Comparison of ENCODE assay signal across 10 mouse cellular contexts in the genomic region with DNA sequence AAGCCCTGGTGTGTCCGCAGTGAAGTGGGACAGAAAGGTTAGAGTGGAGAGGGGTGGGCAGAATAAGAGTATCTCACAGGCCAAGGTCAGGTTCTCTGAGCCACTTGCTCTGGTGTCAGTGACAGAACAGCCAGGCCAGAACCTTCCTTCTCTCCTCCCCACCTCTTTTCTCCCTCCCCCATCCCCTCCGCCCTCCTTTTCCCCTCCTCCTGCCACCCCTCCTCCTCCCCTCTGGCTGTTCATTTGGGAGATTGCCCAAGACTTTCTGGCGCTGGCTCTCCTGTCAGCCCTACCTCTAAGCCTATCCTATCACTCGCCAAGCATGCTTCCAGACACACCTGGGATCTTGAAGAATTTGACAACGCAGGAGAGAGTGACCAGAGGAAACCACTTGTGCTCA. TPM values are rescaled to one million over a fixed set of nuclear protein-coding genes. Genes with fewer than 3 reads are reported as not detected.
A peak's percentile ranks its signal among the peaks of the same experiment; 100 is the strongest.
DNase-seq lines count a peak whose midpoint lies in the region; ATAC-seq and TF ChIP-seq lines count a peak whose summit lies in the region.
"Had no signal": no experiment of that assay in that cellular context is flagged by ENCODE, and none has a peak within 500 bp of the region (broad histone marks: within the 10 kb centered on the region; RNA-seq: fewer than 3 reads in every experiment).

No protein-coding gene starts in this region.

- H3K9ac ChIP-seq in kidney, embryonic 14.5 days (ENCODE audit: low read depth, low read length) = no peak overlapping the region
- H3K9ac ChIP-seq in embryonic facial prominence, embryonic 13.5 days = 0 out of 2 replicates have a peak overlapping the region, but pooled peaks have one; percentile 60
- H3K9ac ChIP-seq in liver, postnatal 0 days (replicated peaks) = peak overlapping the region; percentile 65; the same call in 1 of the 2 replicates
- no peak overlapping the region for H3K9ac ChIP-seq in stomach, embryonic 14.5 days (replicated peaks; ENCODE audit: low read depth, low read length)

- 0 out of 2 replicates have a peak, but pooled peaks have one; percentile 16 for ATAC-seq in kidney, embryonic 14.5 days (ENCODE audit: low FRiP score, low TSS enrichment)
- no peak for ATAC-seq in embryonic facial prominence, embryonic 13.5 days (ENCODE audit: insufficient number of reproducible peaks, insufficient read depth, low FRiP score, low TSS enrichment, low read depth)
- peak; percentile 52 for ATAC-seq in liver, postnatal 0 days
- no peak for ATAC-seq in stomach, embryonic 14.5 days (ENCODE audit: insufficient number of reproducible peaks, insufficient read depth, low FRiP score, low read depth)

- H3K4me1 ChIP-seq in kidney, embryonic 14.5 days (ENCODE audit: control insufficient read depth, insufficient read depth, low read length) = peaks cover 14% of the 10 kb centered on the region; the same call in 1 of the 2 replicates
- peaks cover 19% of the 10 kb centered on the region for H3K4me1 ChIP-seq in embryonic facial prominence, embryonic 13.5 days
- peaks cover 12% of the 10 kb centered on the region; the same call in 1 of the 2 replicates for H3K4me1 ChIP-seq in liver, postnatal 0 days (ENCODE audit: insufficient read depth)
- peaks cover 15% of the 10 kb centered on the region; the same call in 1 of the 2 replicates for H3K4me1 ChIP-seq in stomach, embryonic 14.5 days (ENCODE audit: control insufficient read depth, insufficient read depth, low read length)

- H3K4me3 ChIP-seq in kidney, embryonic 14.5 days (ENCODE audit: low read length) = no peak overlapping the region; the same call in 1 of the 2 replicates
- peak overlapping the region; percentile 43; the same call in 1 of the 2 replicates for H3K4me3 ChIP-seq in embryonic facial prominence, embryonic 13.5 days
- H3K4me3 ChIP-seq in liver, postnatal 0 days (ENCODE audit: low read depth, low read length) = peak overlapping the region; percentile 51
- H3K4me3 ChIP-seq in stomach, embryonic 14.5 days (ENCODE audit: low read depth, low read length) = 0 out of 2 replicates have a peak overlapping the region, but pooled peaks have one; percentile 32

- peaks cover 17% of the 10 kb centered on the region for H3K27me3 ChIP-seq in kidney, embryonic 14.5 days (ENCODE audit: control insufficient read depth, insufficient read depth, low read length)
- peaks cover 37% of the 10 kb centered on the region for H3K27me3 ChIP-seq in embryonic facial prominence, embryonic 13.5 days
- H3K27me3 ChIP-seq in liver, postnatal 0 days (ENCODE audit: insufficient read depth, low read length) = peaks cover 7% of the 10 kb centered on the region; the same call in 1 of the 2 replicates
- H3K27me3 ChIP-seq in stomach, embryonic 14.5 days (ENCODE audit: control insufficient read depth, insufficient read depth, low read length) = peaks cover 19% of the 10 kb centered on the region; the same call in 1 of the 2 replicates

- no peak overlapping the region for H3K27ac ChIP-seq in kidney, embryonic 14.5 days (ENCODE audit: low read depth, low read length)
- H3K27ac ChIP-seq in embryonic facial prominence, embryonic 13.5 days = no peak overlapping the region
- H3K27ac ChIP-seq in liver, postnatal 0 days (ENCODE audit: low read depth) = no peak overlapping the region
- H3K27ac ChIP-seq in stomach, embryonic 14.5 days (ENCODE audit: low read length) = no peak overlapping the region
- H3K27ac ChIP-seq: macrophage had no signal

- no peaks in the 10 kb centered on the region for H3K9me3 ChIP-seq in kidney, embryonic 14.5 days (ENCODE audit: control insufficient read depth, low read length)
- peaks cover 4% of the 10 kb centered on the region; the same call in 1 of the 2 replicates for H3K9me3 ChIP-seq in embryonic facial prominence, embryonic 13.5 days
- H3K9me3 ChIP-seq in liver, postnatal 0 days (ENCODE audit: low read length) = no peaks in the 10 kb centered on the region
- H3K9me3 ChIP-seq in stomach, embryonic 14.5 days (ENCODE audit: control insufficient read depth, low read depth, low read length) = no peaks in the 10 kb centered on the region

- 7% methylated on average over 5 of the region's 5 CpGs for WGBS in kidney, embryonic 14.5 days
- WGBS in embryonic facial prominence, embryonic 13.5 days = 7% methylated on average over 4 of the region's 5 CpGs
- 12% methylated on average over 4 of the region's 5 CpGs for WGBS in liver, postnatal 0 days (ENCODE audit: insufficient replicate concordance)
- 5% methylated on average over 5 of the region's 5 CpGs for WGBS in stomach, embryonic 14.5 days

- no peak for DNase-seq in kidney, adult 9 months
- peak; percentile 43 to 68 for DNase-seq in heart, postnatal 14 days
- peak; percentile 56 for DNase-seq in liver, postnatal 0 days
- DNase-seq in embryo, embryonic 10 days (ENCODE audit: low spot score) = no peak
- no peak for DNase-seq in urinary bladder, postnatal 25 days (ENCODE audit: low spot score)

- no peaks in the 10 kb centered on the region for H3K36me3 ChIP-seq in kidney, embryonic 14.5 days (ENCODE audit: control insufficient read depth, insufficient read depth, low read length)
- H3K36me3 ChIP-seq in embryonic facial prominence, embryonic 13.5 days = no peaks in the 10 kb centered on the region
- no peaks in the 10 kb centered on the region for H3K36me3 ChIP-seq in liver, postnatal 0 days (replicated peaks; ENCODE audit: insufficient read depth, low read length)
- no peaks in the 10 kb centered on the region for H3K36me3 ChIP-seq in stomach, embryonic 14.5 days (ENCODE audit: control insufficient read depth, insufficient read depth, low read length)
- H3K36me3 ChIP-seq: G1E had no signal

- peak overlapping the region; percentile 72 for H3K4me2 ChIP-seq in kidney, embryonic 14.5 days (replicated peaks; ENCODE audit: low read depth, low read length)
- peak overlapping the region; percentile 80; the same call in 1 of the 2 replicates for H3K4me2 ChIP-seq in embryonic facial prominence, embryonic 13.5 days
- H3K4me2 ChIP-seq in liver, postnatal 0 days (ENCODE audit: low read depth, low read length) = peak overlapping the region; percentile 78
- H3K4me2 ChIP-seq in stomach, embryonic 14.5 days (replicated peaks; ENCODE audit: low read depth, low read length) = no peak overlapping the region

- no peak for TF ChIP-seq EP300 in liver, postnatal 0 days (IDR thresholded peaks at IDR 0.05; ENCODE audit: low read depth)

- intact Hi-C loops in heart, postnatal 14 days (cut with DNase I) = no loop called here

- TF ChIP-seq CTCF in liver, postnatal 0 days (IDR thresholded peaks at IDR 0.05; ENCODE audit: low read depth) = no peak

RNA-seq across cellular contexts. Expression of a gene that starts 1.2 kb away (rescaled TPM):
- 0.18 and 0.30 TPM in 2 replicates for polyA plus RNA-seq in kidney, embryonic 14.5 days (2014; fragmentation: Nextera tagmentation; extraction: Ambion mirVana)
- polyA plus RNA-seq in embryonic facial prominence, embryonic 13.5 days (2015; fragmentation: Nextera tagmentation; extraction: Ambion mirVana) = 0.30 and 0.83 TPM in 2 replicates
- 100 to 1,000 TPM in 1 of 2 experiments, 10 to 100 TPM in 1; 78.5 to 115 TPM for total RNA-seq in heart, postnatal 14 days (2021)
- polyA plus RNA-seq in liver, postnatal 0 days (2015; fragmentation: Nextera tagmentation; extraction: Ambion mirVana) = 6.5 and 6.7 TPM in 2 replicates
- polyA plus RNA-seq in stomach, embryonic 14.5 days (2014; fragmentation: Nextera tagmentation; extraction: Ambion mirVana) = 0.10 and 0.21 TPM in 2 replicates

RNA-seq across cellular contexts. Expression of a gene that starts 28.3 kb away (rescaled TPM):
- polyA plus RNA-seq in kidney, embryonic 14.5 days (2014; fragmentation: Nextera tagmentation; extraction: Ambion mirVana) = 6.3 and 8.4 TPM in 2 replicates
- 10.4 and 10.8 TPM in 2 replicates for polyA plus RNA-seq in embryonic facial prominence, embryonic 13.5 days (2015; fragmentation: Nextera tagmentation; extraction: Ambion mirVana)
- total RNA-seq in heart, postnatal 14 days (2021) = 1 to 10 TPM; 8.1 to 8.4 TPM
- polyA plus RNA-seq in liver, postnatal 0 days (2015; fragmentation: Nextera tagmentation; extraction: Ambion mirVana) = 3.9 and 4.2 TPM in 2 replicates
- 12.5 and 14.1 TPM in 2 replicates for polyA plus RNA-seq in stomach, embryonic 14.5 days (2014; fragmentation: Nextera tagmentation; extraction: Ambion mirVana)

RNA-seq across cellular contexts. Expression of a gene that starts 34.0 kb away (rescaled TPM):
- 1.6 and 1.8 TPM in 2 replicates for polyA plus RNA-seq in kidney, embryonic 14.5 days (2014; fragmentation: Nextera tagmentation; extraction: Ambion mirVana)
- polyA plus RNA-seq in embryonic facial prominence, embryonic 13.5 days (2015; fragmentation: Nextera tagmentation; extraction: Ambion mirVana) = 1.6 and 1.8 TPM in 2 replicates
- 1 to 10 TPM in 1 of 2 experiments, under 1 TPM in 1; 0.86 to 1.0 TPM for total RNA-seq in heart, postnatal 14 days (2021)
- polyA plus RNA-seq in liver, postnatal 0 days (2015; fragmentation: Nextera tagmentation; extraction: Ambion mirVana) = 19.2 and 24.1 TPM in 2 replicates
- 2.8 and 3.5 TPM in 2 replicates for polyA plus RNA-seq in stomach, embryonic 14.5 days (2014; fragmentation: Nextera tagmentation; extraction: Ambion mirVana)

Comparison
In these comparisons a context has a peak if more than half of its experiments do, and no peak if none do; other contexts are left out.
1. ATAC-seq: peak in kidney, embryonic 14.5 days (single experiment) and liver, postnatal 0 days (single experiment); none in embryonic facial prominence, embryonic 13.5 days (single experiment) and stomach, embryonic 14.5 days (single experiment).
2. H3K9ac ChIP-seq: peak in embryonic facial prominence, embryonic 13.5 days (single experiment) and liver, postnatal 0 days (single experiment); none in kidney, embryonic 14.5 days (single experiment) and stomach, embryonic 14.5 days (single experiment).
3. DNase-seq: peak in heart, postnatal 14 days (2 of 2) and liver, postnatal 0 days (single experiment); none in kidney, adult 9 months (single experiment), embryo, embryonic 10 days (single experiment) and urinary bladder, postnatal 25 days (single experiment).